Mouse (Mus musculus) heart, embryonic 12.5 days (tissue): ENCODE data around the gene Prkn. TPM values are rescaled to one million over a fixed set of nuclear protein-coding genes. Genes with fewer than 3 reads are reported as not detected.

Experiments used
- ATAC-seq: fragments of 200-750 bp; cut with Nextera tagmentation; 2 replicates; pipeline ENCODE4 v1.8.0; 2017; ENCODE audit warnings: moderate TSS enrichment, moderate library complexity; ENCODE audit not compliant: insufficient number of reproducible peaks, low FRiP score
- H3K27ac ChIP-seq: fragments of 300-500 bp; sonication (generic); 2 replicates; pipeline ENCODE4 v1.5.1; 2016; ENCODE audit warnings: mild to moderate bottlenecking, moderate library complexity; ENCODE audit not compliant: poor library complexity, severe bottlenecking
- H3K27me3 ChIP-seq: fragments of 300-500 bp; sonication (generic); replicated peaks from 2 replicates; pipeline ENCODE4 v1.6.1; 2016; ENCODE audit warnings: mild to moderate bottlenecking, moderate library complexity
- H3K36me3 ChIP-seq: fragments of 300-500 bp; sonication (generic); 2 replicates; pipeline ENCODE4 v1.6.1; 2016; ENCODE audit warnings: mild to moderate bottlenecking, moderate library complexity
- H3K4me1 ChIP-seq: fragments of 300-500 bp; sonication (generic); replicated peaks from 2 replicates; pipeline ENCODE4 v1.6.1; 2016; ENCODE audit warnings: mild to moderate bottlenecking
- H3K4me2 ChIP-seq: fragments of 300-500 bp; sonication (generic); 2 replicates; pipeline ENCODE4 v1.6.1; 2016; ENCODE audit warnings: mild to moderate bottlenecking, moderate library complexity
- H3K4me3 ChIP-seq: fragments of 300-500 bp; sonication (generic); 2 replicates; pipeline ENCODE4 v1.5.1; 2016; ENCODE audit warnings: mild to moderate bottlenecking
- H3K9ac ChIP-seq: fragments of 300-500 bp; sonication (generic); 2 replicates; pipeline ENCODE4 v1.6.1; 2016; ENCODE audit warnings: mild to moderate bottlenecking, moderate library complexity
- H3K9me3 ChIP-seq: fragments of 300-500 bp; sonication (generic); replicated peaks from 2 replicates; pipeline ENCODE4 v1.6.1; 2016; ENCODE audit warnings: mild to moderate bottlenecking, moderate library complexity
- WGBS: fragments of 180-500 bp; shearing (Covaris S2); methylation state at CpG from one replicate; pipeline ENCODE4 v1.1.7; 2016; 5-methylcytosine and 5-hydroxymethylcytosine counted together
- polyA plus RNA-seq: library from polyadenylated mRNA; unstranded; fragments of >200 nt; fragmentation: Nextera tagmentation; extraction: Ambion mirVana; gene quantifications from 2 replicates; pipeline ENCODE4 v1.2.1, GENCODE M21; 2016

Prkn gene
- polyA plus RNA-seq, 1 experiment from 2014 or later, result 1.5 TPM

DNA sequence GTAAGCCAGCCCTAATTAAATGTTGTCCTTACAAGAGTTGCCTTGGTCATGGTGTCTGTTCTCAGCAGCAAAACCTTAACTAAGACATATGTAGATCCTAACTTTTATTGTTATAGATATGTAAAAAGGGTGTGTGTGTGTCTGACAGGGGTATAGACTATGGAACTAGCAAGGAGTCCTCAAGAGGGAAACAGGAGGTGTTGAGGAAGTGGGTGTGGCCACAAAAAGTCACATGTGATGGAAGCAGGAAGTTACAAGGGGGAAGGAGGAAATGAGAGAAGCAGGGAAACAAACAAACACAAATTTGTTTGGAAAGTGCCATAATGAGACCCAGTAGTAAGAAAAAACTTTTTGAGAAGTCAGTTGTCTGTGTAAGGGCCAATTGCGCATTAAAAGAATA is 1253.8 kb downstream of the Prkn start:
- 94% methylated on average over 1 of the region's 1 CpGs for WGBS
- ATAC-seq, result no peak
- Histone ChIP-seq H3K27me3 (no peaks in the 10 kb centered on the region), H3K4me2 (no peak overlapping the region), H3K9me3 (no peaks in the 10 kb centered on the region), H3K36me3 (no peaks in the 10 kb centered on the region), H3K9ac (no peak overlapping the region), H3K27ac (no peak overlapping the region), H3K4me1 (no peaks in the 10 kb centered on the region), H3K4me3 (no peak overlapping the region)

DNA sequence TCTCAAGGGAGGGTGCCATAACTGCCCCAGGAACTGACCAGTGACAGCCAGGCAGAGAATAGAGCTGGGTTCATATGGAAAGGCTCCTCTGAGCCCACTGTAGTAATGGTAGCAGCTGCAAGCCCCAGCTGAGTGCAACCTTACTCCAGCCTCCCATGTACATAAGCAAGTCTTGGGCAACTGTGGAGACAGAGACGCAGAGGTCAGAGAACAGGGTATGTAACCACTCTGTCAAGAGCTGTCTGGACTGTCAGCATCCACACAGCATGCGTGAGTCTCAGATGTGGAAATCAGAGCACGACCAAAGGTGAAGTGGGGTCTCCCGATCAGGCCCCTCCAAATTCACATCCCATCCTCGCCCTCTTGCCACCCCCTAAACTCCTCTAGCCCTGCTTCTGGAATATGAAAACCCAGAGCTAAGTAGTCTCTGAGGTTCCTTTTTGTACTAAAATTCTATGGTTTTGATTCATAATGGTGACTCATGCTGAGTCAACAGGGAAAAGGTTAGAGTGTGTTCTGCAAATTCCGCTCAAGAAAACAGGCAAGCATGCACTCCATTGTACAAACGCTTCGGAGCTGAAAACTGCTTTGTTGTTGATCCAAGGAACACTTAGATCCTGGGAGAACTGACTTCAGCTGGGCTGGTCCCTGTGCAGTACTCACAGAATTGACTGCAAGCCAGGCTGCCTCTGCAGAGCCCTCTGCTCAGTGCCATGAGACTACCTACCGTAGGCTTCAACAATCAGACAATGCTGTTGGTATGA is 1254.8 kb downstream of the Prkn start:
- 89% methylated on average over 9 of the region's 9 CpGs for WGBS
- Histone ChIP-seq H3K9me3 (no peaks in the 10 kb centered on the region), H3K9ac (no peak overlapping the region), H3K4me3 (no peak overlapping the region), H3K4me1 (no peaks in the 10 kb centered on the region), H3K27me3 (no peaks in the 10 kb centered on the region), H3K4me2 (no peak overlapping the region), H3K36me3 (no peaks in the 10 kb centered on the region), H3K27ac (no peak overlapping the region)
- ATAC-seq, result no peak

DNA sequence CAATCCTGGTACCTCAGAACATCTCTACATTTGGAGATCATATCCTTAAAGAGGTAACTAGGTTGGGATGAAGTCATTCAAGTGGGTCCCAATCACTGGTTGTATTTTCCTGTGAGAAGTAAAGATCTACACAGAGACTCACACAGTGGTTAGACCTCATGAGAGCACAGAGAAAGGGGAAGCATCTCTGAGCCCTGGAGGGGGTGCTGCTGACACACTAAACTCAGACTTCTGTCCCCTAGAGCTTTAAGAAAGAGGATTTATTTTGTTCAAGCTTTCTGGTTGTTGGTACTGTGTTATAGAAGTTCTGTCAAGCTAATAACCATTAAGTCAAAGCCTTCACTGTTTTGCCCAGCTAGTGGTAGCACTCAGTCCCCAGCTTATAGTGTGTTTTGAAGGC is 1259.2 kb downstream of the Prkn start:
- H3K4me3 ChIP-seq, result no peak overlapping the region
- no peaks in the 10 kb centered on the region for H3K36me3 ChIP-seq
- no peak overlapping the region for H3K9ac ChIP-seq
- no peaks in the 10 kb centered on the region; the same call in 1 of the 2 replicates for H3K9me3 ChIP-seq
- no peak overlapping the region for H3K4me2 ChIP-seq
- no peaks in the 10 kb centered on the region for H3K4me1 ChIP-seq
- no peak overlapping the region for H3K27ac ChIP-seq
- H3K27me3 ChIP-seq, result no peaks in the 10 kb centered on the region
- no peak for ATAC-seq

DNA sequence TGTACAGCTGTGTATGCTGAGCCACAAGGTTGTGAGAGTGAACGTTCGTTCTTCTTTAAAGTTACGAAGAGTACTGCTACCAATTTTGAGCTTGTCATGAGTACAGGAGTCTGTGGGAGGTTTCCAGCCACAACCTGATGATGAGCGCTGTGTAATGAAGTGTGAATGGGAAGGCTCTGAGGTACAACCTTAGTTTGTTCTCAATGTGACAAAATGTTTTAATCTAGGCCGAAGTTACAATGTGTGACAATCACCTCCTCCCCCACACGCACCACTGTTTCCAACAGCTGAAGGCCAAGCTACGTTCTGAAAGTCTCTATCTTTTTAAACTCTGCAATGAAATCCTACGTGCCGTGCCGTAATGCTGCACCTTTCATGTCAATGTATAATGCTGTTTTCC is 1262.1 kb downstream of the Prkn start:
- H3K9me3 ChIP-seq, result no peaks in the 10 kb centered on the region; the same call in 1 of the 2 replicates
- 90% methylated on average over 10 of the region's 10 CpGs for WGBS
- ATAC-seq, result no peak
- H3K27me3 ChIP-seq, result no peaks in the 10 kb centered on the region
- no peaks in the 10 kb centered on the region for H3K36me3 ChIP-seq
- no peak overlapping the region for H3K4me2 ChIP-seq
- H3K4me3 ChIP-seq, result no peak overlapping the region
- no peaks in the 10 kb centered on the region for H3K4me1 ChIP-seq
- no peak overlapping the region for H3K27ac ChIP-seq
- H3K9ac ChIP-seq, result no peak overlapping the region

DNA sequence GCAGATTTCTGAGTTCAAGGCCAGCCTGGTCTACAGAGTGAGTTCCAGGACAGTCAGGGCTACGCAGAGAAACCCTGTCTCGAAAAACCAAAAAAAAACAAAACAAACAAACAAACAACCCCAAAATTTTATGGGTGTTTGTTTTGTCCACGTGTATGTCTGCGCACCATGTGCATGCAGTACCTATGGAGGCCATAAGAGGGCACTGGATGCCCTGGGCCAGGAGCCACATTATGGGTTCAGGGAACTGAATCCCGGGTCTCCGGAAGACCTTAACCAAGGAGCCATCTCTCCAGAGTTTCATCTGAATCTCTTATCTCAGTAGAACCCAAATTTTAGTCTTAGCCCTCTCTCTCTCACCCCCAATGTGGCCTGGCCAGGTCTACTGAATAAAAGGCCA is 1263.6 kb downstream of the Prkn start:
- Histone ChIP-seq H3K9me3 (no peaks in the 10 kb centered on the region; the same call in 1 of the 2 replicates), H3K4me2 (no peak overlapping the region), H3K27ac (no peak overlapping the region), H3K27me3 (no peaks in the 10 kb centered on the region), H3K36me3 (no peaks in the 10 kb centered on the region), H3K4me3 (no peak overlapping the region), H3K9ac (no peak overlapping the region), H3K4me1 (no peaks in the 10 kb centered on the region)
- ATAC-seq, result no peak
- 80% methylated on average over 6 of the region's 6 CpGs for WGBS

DNA sequence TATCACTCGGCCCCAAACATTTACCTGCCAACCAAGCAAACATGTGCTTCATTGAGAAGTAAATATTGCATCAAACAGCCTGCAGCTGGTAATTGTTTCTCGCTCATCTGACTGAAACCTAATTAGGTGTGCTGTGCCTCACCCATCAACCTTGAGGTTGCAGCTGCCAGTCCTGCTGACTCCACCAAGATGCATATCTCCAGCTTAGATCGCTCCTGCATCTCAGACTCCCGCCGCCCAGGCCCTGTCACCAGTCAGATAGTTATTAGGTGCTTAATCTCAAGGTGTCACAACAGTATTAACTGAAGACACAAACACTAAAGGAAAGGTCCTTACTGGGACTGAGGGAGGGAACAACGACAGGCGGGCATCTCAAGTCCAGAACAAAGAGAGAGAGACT is 1264.1 kb downstream of the Prkn start:
- no peaks in the 10 kb centered on the region; the same call in 1 of the 2 replicates for H3K9me3 ChIP-seq
- no peak overlapping the region for H3K4me2 ChIP-seq
- no peak overlapping the region for H3K9ac ChIP-seq
- H3K27ac ChIP-seq, result no peak overlapping the region
- 64% methylated on average over 7 of the region's 7 CpGs for WGBS
- no peaks in the 10 kb centered on the region for H3K4me1 ChIP-seq
- no peak for ATAC-seq
- H3K27me3 ChIP-seq, result no peaks in the 10 kb centered on the region
- H3K36me3 ChIP-seq, result no peaks in the 10 kb centered on the region
- H3K4me3 ChIP-seq, result no peak overlapping the region

DNA sequence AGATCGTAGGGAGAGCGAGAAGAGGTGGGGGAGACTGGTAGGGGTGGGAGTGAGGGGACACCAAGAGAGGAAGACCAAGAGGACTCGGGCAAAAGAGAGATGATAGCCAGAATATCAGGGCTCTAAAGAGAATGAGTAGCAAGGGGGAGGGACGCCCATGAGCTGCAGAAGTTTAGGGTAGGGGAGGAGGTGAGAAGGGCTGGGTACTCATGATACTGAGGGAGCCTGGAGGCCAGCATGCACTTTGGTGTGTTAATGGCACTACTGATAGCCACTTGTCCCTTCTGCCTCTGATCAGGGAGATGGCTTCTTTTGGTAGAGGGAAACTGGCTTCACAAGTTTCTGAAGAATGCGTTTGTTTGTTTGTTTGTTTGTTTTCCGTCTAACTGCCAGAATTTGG is 1264.5 kb downstream of the Prkn start:
- H3K27me3 ChIP-seq, result no peaks in the 10 kb centered on the region
- H3K4me1 ChIP-seq, result no peaks in the 10 kb centered on the region
- H3K36me3 ChIP-seq, result no peaks in the 10 kb centered on the region
- H3K27ac ChIP-seq, result no peak overlapping the region
- no peak overlapping the region for H3K4me2 ChIP-seq
- WGBS, result 72% methylated on average over 6 of the region's 6 CpGs
- no peak overlapping the region for H3K4me3 ChIP-seq
- no peak for ATAC-seq
- no peaks in the 10 kb centered on the region; the same call in 1 of the 2 replicates for H3K9me3 ChIP-seq
- H3K9ac ChIP-seq, result no peak overlapping the region

DNA sequence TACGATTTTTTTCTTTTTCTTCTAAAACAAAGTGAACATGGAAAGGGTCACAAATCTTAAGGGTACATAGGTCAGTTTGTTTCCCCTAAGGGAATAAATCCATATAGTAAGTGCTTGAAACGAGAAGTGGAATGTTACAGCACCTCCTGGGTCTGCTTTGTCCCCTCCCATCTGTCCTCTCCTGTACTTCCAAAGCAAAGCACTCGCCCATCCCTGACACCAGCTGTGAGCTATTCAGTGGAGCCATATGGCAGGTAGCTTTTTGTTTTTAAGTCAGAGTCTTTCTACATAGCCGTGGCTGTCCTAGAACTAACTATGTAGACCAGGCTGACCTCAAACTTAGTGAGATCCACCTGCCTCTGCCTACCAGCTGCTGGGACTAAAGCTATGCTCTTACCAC is 1266.1 kb downstream of the Prkn start:
- Histone ChIP-seq H3K9ac (no peak overlapping the region), H3K4me2 (no peak overlapping the region), H3K36me3 (no peaks in the 10 kb centered on the region), H3K4me3 (no peak overlapping the region), H3K4me1 (no peaks in the 10 kb centered on the region), H3K9me3 (no peaks in the 10 kb centered on the region; the same call in 1 of the 2 replicates), H3K27me3 (no peaks in the 10 kb centered on the region), H3K27ac (no peak overlapping the region)
- ATAC-seq, result no peak
- WGBS, result 52% methylated on average over 4 of the region's 4 CpGs

Other genes starting within 250 kb of the Prkn start
- 0.96 TPM in 2 replicates for gene Pacrg, start 73 bp upstream of the Prkn start, polyA plus RNA-seq